Mouse (Mus musculus): ENCODE results near the gene Fgfr2.
"Not testable (repeated sequence)": the region's sequence is repeated elsewhere in the genome, so short reads cannot be mapped to it uniquely, and the experiment has no call there.

Fgfr2 gene

DNA sequence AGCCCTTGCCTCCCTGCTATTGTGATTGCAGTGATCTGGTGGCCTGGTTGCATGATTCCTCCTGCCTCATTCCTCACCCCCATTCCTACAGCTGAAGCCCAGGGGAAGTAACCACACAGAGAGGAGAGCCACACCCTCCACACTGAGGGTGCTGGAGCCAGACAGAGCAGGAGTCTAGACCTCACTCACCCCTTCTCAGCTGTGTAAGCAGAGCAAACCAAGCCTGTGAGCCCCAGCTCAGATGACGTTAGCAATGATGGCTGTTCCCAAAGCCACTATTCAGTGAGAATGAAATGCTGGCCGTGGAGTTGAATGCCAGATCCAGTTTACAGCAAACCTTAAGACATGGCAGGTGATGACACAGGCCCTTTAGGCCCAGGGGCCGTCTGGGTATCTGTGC, 645.4 kb downstream of the Fgfr2 start:
- in situ Hi-C loops (cut with MseI, MboI): loop anchor here (5.0 to 10.0 kb wide), 2 partner anchors 163 to 250 kb away; partner anchors contain the start of gene Chst15 (in 1 of the 2)

DNA sequence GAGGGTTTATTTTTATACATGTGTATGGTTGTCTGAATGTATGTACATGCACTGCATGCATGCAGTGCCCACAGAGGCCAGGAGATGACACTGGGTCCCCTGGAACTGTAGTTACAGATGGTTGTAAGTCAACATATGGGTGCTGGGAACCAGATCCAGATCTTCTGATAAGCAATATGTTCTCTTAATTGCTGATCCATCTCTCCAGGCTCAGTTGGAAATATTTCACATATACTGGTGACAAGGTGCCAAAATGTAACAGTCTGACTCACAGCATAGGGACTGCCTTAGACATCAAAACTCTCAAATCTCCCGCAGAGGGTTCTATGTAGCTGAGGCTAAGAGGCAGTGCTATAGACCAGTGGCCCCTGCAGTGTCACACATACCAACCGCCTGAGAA, 646.7 kb downstream of the Fgfr2 start:
- in situ Hi-C loops (cut with MseI, MboI): loop anchor here (5.0 to 10.0 kb wide), 2 partner anchors 162 to 249 kb away; partner anchors contain the start of gene Chst15 (in 1 of the 2)

DNA sequence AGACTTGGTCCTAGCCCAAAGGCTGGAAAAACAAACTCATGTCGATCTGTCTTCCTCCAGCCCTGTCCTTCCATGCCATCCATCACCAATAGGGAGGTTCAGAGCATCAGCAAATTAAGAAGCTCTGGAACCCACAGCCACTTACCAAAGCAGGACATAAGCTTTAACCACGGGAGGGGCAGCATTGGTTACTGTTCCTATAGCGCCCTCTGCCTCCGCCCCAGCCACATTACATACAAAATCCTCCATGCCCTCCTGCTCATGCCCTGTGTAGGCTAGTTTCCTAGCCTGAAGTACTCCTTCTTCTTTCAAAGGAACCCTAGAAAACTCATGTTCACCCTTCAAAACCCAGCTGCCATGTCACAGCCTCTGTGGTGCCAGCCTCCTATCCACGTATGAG, 648.1 kb downstream of the Fgfr2 start:
- in situ Hi-C loops (cut with MseI, MboI): loop anchor here (5.0 to 10.0 kb wide), 2 partner anchors 160 to 248 kb away; partner anchors contain the start of gene Chst15 (in 1 of the 2)

DNA sequence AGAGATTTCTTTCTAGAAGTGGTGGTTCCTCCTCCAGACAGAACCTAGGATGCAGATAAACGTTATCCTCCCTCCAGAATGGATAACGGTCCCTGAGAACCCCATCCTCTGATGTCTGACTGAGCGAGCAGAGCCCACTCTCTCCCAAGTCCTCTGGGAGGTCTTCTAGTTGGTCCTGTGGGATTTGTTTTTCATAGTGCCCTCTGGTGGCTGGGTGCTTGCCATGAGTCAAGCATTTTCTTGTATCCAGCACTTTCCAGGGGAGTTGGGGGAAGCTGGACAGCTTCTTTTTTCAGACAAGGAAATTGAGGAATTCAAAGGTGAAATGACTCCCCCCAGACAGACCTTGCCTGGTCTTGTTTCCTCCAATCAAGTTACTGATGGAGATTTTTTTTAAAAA, 651.8 kb downstream of the Fgfr2 start:
- in situ Hi-C loops (cut with MseI, MboI): loop anchor here in 1 of 2 experiments (10.0 kb wide), 1 partner anchor 157 kb away; the partner anchor contains the start of gene Chst15

DNA sequence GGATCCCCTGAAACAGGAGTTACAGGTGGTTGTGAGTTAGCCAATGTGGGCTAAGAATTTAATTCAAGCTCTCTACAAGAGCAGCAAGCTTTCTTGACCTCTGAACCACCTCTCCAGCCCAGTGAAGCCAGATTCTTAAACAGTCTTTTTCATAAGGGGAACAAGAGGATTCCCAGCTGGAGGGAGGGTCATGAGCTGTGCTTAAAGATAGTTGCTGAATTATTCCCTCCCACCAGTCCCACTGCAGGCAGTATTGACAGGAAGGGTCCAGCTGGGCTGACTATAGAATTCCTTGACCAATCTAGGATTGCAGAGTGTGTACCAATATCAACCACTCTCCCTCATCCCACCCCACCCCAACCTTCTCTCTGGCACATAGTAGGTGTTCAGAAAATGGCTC, 654.8 kb downstream of the Fgfr2 start:
- in situ Hi-C loops (cut with MseI, MboI): no loop called here

DNA sequence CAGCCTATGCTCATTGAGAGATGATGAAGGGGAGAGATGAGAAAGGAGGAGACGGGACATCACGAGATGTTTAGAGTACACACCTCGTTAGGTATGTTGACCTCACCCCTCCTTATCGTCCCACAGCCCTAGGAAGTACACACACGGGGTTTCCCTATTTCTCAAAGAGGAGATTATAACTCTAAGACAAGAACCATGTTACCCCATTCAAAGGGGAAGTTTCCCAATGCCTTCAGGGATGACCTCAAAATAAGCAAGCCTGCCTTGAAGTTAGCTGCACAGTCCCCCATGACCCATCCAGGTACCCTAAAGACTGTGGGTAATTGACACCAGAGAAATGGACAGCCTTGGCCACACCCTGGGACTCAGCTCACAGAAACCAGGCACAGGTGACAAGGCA, 657.3 kb downstream of the Fgfr2 start:
- in situ Hi-C loops (cut with MseI, MboI): no loop called here

DNA sequence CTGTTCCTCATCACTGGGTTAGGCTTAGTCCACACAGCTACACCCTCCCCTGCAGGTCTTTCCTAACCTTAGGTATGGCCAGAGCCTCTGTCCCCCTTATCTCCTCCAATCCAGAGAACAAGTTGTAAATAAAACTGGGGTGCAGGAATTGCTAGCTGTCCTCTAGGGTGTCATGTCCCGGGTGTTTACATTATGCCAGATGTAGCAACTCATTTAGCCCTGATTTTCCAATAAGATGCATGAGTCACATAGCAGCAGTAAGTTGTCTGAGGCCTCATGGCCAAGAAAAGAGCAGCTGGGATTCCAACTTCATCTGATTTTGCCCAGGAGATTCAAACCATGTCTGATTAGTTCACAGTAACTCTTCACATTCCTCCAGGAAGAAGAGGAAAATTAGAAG, 658.3 kb downstream of the Fgfr2 start:
- in situ Hi-C loops (cut with MseI, MboI): no loop called here

DNA sequence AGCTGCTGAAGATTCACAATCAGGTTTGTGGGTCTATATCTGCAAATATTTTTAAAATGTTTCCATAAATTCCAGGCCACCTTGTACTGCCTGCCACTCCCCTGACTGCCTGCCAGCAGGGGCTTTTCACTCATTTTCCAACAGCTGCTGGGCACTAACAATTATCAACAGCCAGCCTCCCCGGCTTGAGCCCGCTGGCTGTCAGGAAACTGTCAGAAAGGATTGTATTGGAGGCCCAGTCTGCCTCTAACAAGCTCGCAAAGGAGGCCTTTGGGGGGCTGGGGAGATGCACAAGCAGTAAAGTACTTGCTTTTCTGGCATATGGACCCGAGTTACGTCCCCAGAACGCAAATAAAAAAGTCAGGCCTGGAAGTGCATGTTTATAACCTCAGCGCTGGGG, 664.7 kb downstream of the Fgfr2 start:
- in situ Hi-C loops (cut with MseI, MboI): no loop called here

DNA sequence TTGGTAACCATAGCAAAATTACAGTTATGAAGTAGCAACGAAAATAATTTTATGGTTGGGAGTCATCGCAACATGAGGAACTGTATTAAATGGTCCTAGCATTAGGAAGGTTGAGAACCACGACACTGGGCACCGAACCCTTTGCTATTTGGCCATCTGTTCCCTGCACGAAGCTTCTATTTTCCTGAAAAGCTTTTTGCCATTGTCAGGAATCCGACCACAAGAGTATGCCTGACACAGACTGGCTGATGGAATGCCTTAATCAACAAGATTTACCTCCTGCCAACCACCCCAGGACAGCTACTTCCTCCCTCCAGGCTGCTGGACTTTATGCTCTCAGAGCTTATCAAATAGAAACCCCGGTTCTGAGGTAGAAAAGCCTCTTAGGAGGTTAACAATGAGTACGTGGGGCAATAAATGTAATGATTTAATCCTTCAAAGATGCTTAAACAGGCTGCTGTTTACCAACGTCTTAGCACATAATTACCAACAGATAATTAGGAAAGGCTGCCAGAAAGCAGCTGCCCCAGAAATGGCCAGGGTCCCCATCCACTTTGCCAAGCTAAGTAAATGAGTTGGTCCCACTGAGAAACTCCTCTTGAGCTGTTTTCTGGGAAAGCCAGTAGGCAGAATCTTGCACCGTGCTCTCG, 668.0 kb downstream of the Fgfr2 start:
- in situ Hi-C loops (cut with MseI, MboI): no loop called here

DNA sequence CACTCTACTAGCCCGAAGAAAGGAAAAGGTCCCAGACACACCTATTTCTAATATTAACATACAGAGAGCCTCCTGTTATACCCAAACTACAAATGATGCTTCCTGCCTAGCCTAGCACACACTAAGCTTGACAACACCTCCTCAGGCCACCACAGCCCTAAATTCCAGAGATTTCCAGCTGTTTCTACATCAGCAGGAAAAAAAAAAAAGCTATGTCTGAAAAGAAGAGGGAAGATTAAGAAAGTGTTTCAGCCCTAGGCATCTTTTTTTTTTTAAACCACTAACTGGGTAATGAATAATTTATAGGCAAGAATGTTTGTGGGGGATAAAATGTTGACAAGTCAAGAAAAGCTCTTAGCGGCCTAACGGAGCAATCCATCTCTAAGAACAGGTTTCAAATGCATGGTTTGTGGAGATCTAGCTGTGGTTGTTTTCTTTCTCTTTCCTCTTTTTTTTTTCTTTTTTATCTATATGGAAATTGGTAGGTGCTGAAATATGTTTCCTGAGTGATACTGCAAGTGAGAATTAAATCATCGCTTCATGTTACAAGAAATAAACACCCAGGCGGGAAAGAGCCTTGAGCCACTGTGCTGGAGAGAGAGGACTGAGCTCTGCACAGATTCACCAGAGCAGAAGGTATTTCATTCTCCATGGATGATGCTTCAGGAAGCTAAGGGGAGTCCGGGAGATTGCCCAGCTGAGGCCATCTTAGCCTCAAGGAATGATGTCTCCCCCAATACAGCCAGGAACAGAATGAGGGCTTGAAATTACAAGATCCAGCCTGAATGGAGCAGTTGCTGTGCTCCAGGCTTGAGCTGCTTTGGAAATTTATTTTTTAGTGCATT, 673.0 kb downstream of the Fgfr2 start:
- in situ Hi-C loops (cut with MseI, MboI): no loop called here

DNA sequence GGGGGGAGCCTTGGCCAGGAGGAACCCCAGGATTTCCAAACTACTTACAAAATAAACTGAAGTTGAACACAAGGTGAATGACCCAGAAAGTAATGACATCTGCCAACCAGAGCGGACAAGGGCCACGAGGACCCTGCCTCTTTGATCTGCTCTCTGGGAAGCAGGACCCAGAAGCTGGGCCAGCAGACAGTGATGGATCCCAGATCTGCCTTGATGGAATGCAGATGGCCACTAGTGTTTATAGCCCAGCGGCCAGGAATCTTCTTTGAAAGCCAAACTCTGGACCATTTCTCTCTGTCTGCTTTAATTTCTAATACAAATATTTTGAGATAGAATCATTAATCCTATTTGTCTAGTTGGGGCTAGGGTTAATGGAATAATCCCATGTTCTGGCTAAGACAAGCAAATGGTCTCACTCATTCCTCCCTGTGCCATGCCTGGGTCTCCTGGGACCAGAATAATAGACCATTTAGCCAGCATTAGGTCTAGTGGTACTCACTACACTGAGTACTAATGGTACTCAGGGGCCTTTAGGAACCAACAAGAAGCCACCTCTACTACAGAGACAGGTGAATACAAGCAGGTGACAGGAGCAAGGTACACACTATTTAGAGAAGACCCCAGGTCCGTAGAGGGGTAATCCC, 674.5 kb downstream of the Fgfr2 start:
- in situ Hi-C loops (cut with MseI, MboI): no loop called here

DNA sequence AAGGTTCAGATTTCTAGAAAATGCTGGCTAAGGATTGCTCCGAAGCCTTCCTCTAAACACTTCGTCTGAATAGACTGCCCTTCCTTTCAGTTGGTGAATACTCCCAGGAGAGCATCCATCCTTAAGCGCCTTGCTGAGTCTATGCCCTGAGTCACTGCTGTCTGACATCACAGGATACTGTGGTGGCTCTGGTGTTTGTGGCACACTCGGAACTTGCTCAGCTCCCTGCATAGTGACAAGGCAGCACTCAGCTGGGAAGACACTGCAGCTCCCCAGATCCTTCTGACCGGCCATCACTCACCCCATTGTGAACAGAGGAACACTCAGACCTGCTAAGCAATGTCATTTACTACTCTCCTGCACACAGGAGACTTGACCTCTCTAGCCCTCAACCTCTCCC, 675.6 kb downstream of the Fgfr2 start:
- in situ Hi-C loops (cut with MseI, MboI): no loop called here

DNA sequence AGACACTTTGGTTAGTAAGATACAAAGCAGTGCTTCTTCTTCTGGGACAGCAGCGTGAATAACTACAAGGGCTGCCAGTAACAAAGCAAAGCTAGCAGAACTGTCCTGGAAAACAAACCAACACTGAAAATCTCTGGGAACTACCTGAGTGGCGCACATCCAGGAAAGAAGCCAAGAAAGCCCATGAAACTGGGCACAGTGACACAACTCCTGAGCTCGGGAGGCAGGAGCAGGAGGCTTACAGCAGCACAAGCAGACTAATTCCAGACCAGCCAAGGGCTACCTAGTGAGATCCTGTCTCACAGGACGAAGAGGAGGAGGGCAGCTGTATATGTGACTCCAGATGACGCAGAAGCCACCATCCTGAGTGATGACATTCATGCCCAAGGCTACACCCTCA, 676.3 kb downstream of the Fgfr2 start:
- in situ Hi-C loops (cut with MseI, MboI): no loop called here

DNA sequence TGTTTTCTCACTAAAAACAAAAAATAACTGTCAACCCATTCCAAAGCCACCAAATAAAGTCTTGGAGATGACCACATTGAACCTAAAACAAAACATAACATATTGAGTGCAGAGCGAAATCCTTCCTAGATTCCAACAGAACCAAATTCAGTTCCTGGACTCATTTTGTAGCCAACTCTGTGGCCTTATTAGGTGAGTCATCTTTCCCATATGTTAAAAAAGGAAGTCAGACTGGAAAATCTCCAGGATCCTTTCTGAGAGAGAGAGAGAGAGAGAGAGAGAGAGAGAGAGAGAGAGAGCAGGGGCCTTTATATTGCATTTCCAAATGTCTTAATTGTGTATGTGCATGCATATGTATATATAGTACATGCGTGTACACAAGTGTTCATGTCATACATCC, 678.9 kb downstream of the Fgfr2 start:
- in situ Hi-C loops (cut with MseI, MboI): no loop called here

DNA sequence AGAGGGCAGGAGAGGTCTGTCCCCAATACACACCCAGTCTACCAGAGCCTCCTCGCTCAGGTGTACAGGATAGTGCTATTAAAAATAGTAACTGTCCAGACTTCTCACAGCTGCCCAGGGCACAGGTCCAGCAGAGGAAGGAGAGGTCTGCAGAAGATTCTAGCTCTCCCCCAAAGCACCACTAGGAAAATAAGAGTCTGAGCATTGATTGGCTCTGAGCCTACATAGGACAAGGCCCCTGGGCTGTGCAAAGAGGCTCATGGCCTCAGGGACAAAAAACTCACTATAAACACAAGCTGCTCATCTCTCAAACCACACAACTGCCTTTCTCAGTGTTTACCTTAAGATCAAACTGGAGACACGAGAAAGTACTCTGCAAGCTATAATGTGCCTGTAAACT, 679.4 kb downstream of the Fgfr2 start:
- in situ Hi-C loops (cut with MseI, MboI): no loop called here

DNA sequence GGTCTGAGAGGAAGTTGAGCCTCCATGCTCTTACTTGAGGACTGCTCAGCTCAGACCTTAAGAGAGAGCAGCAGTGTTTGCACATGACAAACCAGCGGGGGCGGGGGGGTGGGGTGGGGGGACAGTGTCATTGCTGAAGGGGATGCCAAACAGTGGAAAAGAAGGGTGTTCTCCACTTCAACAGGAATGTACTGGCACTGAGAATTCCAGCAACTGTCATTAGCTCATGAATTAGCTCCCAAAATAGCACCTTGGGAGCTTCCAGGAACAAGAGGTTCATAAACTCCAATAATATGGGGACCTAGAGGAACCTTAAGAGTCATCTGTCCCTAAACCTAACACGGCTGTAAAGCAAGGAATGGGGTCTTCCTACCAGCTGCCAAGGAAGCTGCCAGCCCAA, 680.0 kb downstream of the Fgfr2 start:
- in situ Hi-C loops (cut with MseI, MboI): no loop called here

DNA sequence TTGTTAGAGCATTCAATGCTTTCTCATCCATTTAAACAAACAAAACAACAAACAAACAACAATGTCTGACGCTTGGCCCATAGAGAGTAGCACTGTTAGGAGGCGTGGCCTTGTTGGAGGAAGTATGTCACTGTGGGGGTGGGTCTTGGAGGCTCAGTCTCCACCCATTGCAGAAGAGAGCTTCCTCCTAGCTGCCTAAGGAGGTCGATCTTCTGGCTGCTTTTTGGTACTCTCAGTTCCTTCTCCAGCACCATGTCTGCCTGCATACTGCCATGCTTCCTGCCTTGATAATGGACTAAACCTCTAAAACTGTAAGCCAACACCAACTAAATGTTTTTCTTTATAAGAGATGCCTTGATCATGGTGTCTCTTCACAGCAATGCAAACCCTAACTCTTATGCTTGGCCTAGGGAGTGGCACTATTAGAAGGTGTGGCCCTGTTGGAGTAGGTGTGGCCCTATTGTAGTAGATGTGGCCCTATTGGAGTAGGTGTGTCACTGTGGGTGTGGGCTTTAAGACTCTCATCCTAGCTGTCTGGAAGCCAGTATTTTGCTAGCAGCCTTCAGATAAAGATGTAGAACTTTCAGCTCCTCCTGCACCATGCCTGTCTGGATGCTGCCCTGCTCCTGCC, 680.9 kb downstream of the Fgfr2 start:
- in situ Hi-C loops (cut with MseI, MboI): not testable (repeated sequence)

DNA sequence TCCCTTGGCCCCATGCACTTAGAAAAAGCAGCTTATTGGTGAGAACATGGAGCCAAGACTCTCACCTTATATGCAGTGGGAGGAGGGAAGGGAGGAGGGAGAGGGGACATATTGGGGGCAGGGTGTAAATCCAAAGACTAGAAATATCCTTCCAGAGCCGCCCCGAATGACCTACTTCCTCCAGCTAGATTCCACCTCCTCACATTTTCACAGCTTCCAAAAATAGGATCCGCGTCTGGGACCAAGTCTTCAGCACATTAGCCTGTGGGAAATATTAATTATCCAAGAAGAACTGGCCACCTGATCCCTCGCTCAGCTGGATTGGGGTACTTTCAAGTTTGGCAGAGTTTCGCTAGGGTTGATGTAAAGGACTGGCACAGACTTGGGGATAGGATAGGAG, 683.2 kb downstream of the Fgfr2 start:
- in situ Hi-C loops (cut with MseI, MboI): no loop called here

DNA sequence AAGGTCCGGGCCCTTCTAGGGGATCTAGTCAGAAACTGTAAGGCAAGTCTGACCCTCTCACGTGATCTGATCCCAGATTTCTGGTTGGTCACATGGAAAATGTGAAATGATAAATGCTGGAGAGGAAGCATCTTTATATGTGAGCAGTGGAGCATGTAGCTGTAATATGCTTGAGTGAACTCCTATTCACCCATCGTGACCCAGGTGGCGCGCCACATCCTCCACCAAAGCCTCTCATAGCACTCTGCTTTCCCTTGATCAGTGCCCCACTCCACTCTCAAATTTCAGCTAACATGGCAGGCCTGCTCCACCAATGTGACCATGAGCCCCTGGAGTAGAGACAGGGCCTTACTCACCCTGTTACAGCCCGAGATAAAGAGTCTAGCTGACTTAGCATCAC, 685.1 kb downstream of the Fgfr2 start:
- in situ Hi-C loops (cut with MseI, MboI): no loop called here

DNA sequence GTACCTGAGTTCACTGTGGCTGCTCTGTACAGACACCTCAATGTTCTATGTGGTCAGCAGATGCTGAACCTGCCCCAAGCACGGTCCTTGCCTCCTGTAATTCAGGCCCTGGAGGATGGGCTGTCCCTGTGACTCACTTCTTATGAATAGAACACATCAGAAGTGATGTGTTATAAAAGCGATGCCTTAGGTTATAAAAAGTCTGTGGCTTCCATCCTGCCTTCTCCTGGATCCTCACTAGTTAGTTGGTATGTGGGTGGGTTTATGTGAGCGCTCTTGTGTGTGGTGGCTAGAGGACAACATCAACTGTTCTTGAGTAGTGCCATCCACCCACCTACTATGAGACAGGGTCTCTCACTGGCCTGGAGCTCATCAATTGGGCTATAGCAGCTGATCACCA, 685.7 kb downstream of the Fgfr2 start:
- in situ Hi-C loops (cut with MseI, MboI): no loop called here

DNA sequence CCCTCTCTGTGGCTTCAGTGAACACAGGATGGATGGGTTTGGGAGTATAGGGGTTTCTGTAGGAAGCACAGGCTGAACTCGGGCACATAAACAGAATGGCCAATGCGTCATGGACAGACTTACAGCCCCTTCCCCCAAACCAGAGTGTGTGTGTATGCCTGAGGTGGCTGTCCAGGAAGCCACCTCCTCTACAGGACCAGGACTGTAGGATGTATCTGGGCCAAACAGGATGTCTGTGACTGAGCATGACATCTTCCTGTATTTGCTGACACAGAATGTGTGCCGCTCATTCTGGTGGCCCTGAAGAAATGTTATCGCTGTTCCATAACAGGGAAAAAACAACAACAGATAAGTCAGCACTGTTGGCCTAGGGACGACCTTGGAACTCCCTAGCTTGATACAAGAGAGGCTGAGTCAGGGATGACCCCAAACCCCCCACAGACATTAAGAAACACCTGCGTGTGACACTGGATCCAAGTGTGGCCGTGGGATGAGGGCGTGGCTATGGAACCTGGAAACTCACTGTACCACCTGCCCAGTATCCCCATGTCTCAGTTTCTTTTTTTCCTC, 687.6 kb downstream of the Fgfr2 start:
- in situ Hi-C loops (cut with MseI, MboI): no loop called here

DNA sequence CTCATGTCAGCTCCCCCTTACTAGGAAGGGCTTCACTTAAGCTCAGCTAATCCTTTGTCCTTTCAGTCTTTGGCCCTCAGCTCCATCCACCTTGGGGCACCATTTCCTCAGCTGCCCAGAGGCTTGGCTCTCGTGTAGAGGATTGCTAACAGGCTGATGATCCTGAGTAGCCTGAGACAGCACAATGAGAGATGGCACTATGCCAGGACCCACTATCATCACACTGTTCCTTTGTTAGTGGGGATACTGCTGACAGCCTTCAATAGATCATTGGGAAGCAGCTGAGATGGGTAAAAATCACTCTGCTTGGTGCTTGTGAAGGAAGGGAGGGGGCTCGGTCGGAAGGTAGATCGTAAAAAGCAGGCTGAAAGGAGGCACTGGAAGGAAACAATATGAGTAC, 693.8 kb downstream of the Fgfr2 start:
- in situ Hi-C loops (cut with MseI, MboI): no loop called here

Measured in mouse trophoblast stem cell (cell line).